Mouse (Mus musculus) limb, embryonic 10.5 days (tissue): ENCODE measurements around the gene Mrln. TPM values are rescaled to one million over a fixed set of nuclear protein-coding genes. Genes with fewer than 3 reads are reported as not detected.

ENCODE experiments used
- DNase-seq: peaks from one replicate; pipeline ENCODE4 v3.0.0-alpha.2; 2017; ENCODE audit warnings: low spot score
- H3K27ac ChIP-seq: fragments of 300-500 bp; sonication (generic); 2 replicates; pipeline ENCODE4 v1.5.1; 2016; ENCODE audit warnings: mild to moderate bottlenecking
- H3K27me3 ChIP-seq: fragments of 300-500 bp; sonication (generic); 2 replicates; pipeline ENCODE4 v1.6.1; 2016; ENCODE audit warnings: low read depth, mild to moderate bottlenecking; ENCODE audit not compliant: poor library complexity, severe bottlenecking
- H3K36me3 ChIP-seq: fragments of 300-500 bp; sonication (generic); 2 replicates; pipeline ENCODE4 v1.6.1; 2016; ENCODE audit warnings: mild to moderate bottlenecking, moderate library complexity
- H3K4me1 ChIP-seq: fragments of 300-500 bp; sonication (generic); 2 replicates; pipeline ENCODE4 v1.6.1; 2016
- H3K4me3 ChIP-seq: fragments of 300-500 bp; sonication (generic); 2 replicates; pipeline ENCODE4 v1.5.1; 2016; ENCODE audit warnings: mild to moderate bottlenecking, moderate library complexity
- H3K9me3 ChIP-seq: fragments of 300-500 bp; sonication (generic); replicated peaks from 2 replicates; pipeline ENCODE4 v1.6.1; 2016; ENCODE audit warnings: mild to moderate bottlenecking
- WGBS: fragments of 180-500 bp; shearing (Covaris S2); methylation state at CpG from one replicate; pipeline ENCODE4 v1.1.7; 2016; 5-methylcytosine and 5-hydroxymethylcytosine counted together
- polyA plus RNA-seq: library from polyadenylated mRNA; unstranded; fragments of >200 nt; fragmentation: Nextera tagmentation; extraction: Ambion mirVana; gene quantifications from 2 replicates; pipeline ENCODE4 v1.2.1, GENCODE M21; 2016

Mrln gene
- polyA plus RNA-seq, 1 experiment from 2014 or later, result 2.9 TPM

- WGBS, result 82% methylated on average over 23 of the region's 23 CpGs
- no peaks in the 10 kb centered on the region for H3K36me3 ChIP-seq
- no peak overlapping the region for H3K27ac ChIP-seq
- no peaks in the 10 kb centered on the region for H3K4me1 ChIP-seq
- no peak overlapping the region for H3K4me3 ChIP-seq
- H3K9me3 ChIP-seq, result no peaks in the 10 kb centered on the region
- no peak for DNase-seq
- no peaks in the 10 kb centered on the region for H3K27me3 ChIP-seq
Observed at GRCm38 (mm10) chr10:70268581-70269446, 64.3 kb downstream of the Mrln start.

Other genes with a start within 250 kb of the Mrln start
- gene Ccdc6, start 107.5 kb upstream of the Mrln start, polyA plus RNA-seq, result 15.6 and 15.8 TPM in 2 replicates
- gene Slc16a9, start 40.4 kb downstream of the Mrln start, polyA plus RNA-seq, result 0.14 and 0.28 TPM in 2 replicates
- gene Fam13c, start 235.8 kb downstream of the Mrln start, polyA plus RNA-seq, result 5.2 and 7.8 TPM in 2 replicates